Mouse (Mus musculus): ENCODE measurements around the gene Ecpas.

The Ecpas gene

GRCm38 (mm10) chr4:58911069-58911830 lies 1.3 kb downstream of the Ecpas start:
- DNase-seq (ENCODE audit: low read depth, low spot score) = no peak

- no peak for DNase-seq (ENCODE audit: low read depth, low spot score)
These were observed 2.1 kb downstream of the Ecpas start for GRCm38 (mm10) chr4:58910175-58911068.

GRCm38 (mm10) chr4:58907453-58907852 lies 5.1 kb downstream of the Ecpas start:
- DNase-seq (ENCODE audit: low read depth, low spot score) = no peak

DNA sequence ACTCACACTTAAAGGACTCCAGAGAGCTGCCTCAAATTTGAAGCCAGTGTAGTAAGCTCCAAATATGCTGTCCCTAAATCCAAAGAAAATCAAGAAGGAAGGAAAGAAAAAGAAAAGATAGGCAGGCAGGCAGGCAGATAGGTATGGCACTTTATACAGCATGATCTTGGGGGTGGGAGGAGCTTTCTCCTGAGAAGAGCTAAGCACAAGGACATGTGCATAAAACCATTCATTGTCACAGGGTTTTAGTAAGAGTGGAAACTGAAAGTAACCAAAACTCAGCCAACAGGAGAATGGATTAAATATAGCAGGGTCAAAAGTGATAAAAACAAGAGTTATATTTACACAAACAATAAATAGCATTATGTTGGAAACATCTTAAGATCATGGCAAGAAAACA lies 14.2 kb downstream of the Ecpas start:
- no peak for DNase-seq (ENCODE audit: low read depth, low spot score)

DNA sequence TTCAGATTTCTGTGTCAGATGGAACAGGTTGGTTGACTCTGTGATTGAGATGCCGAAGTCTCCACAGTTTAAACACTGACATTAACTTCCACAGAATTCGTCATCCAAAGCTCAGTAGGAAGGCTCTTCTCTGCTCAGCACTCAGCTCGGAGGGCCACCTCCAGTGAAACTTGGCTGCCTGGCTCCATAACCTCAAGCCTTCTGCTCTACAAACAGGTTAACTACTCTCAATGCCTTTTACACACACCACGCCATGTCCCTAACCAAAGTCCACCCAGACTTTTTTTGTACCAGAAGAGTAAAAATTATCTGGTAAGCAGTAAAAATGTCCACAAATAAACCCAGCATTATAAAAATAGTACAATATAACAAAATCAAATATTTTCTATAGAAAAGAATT lies 15.1 kb downstream of the Ecpas start:
- DNase-seq (ENCODE audit: low read depth, low spot score) = no peak

DNA sequence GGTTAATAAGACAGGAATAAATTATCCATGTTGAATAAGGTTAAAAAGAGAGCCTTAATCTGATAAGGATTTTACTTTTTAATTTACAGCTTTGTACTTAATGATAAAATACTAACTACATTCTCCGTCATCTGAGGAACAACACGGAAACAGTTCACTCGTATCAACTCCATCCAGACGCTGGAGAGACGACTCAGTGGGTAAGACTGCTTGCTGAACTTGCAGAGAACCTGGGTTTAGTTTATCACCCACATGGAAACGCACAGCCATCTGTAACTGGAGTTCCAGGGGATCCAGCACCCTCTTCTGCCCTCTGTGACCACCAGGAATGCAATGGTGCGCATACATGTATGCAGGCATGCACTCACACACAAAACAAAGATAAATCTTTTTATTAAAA lies 18.1 kb downstream of the Ecpas start:
- DNase-seq (ENCODE audit: low read depth, low spot score) = no peak

- DNase-seq (ENCODE audit: low read depth, low spot score) = no peak
These were observed 22.3 kb downstream of the Ecpas start for GRCm38 (mm10) chr4:58890035-58890782.

GRCm38 (mm10) chr4:58888568-58888967 lies 24.0 kb downstream of the Ecpas start:
- no peak for DNase-seq (ENCODE audit: low read depth, low spot score)

GRCm38 (mm10) chr4:58887626-58888025 lies 24.9 kb downstream of the Ecpas start:
- DNase-seq (ENCODE audit: low read depth, low spot score) = no peak

GRCm38 (mm10) chr4:58886778-58887177 lies 25.8 kb downstream of the Ecpas start:
- no peak for DNase-seq (ENCODE audit: low read depth, low spot score)

DNA sequence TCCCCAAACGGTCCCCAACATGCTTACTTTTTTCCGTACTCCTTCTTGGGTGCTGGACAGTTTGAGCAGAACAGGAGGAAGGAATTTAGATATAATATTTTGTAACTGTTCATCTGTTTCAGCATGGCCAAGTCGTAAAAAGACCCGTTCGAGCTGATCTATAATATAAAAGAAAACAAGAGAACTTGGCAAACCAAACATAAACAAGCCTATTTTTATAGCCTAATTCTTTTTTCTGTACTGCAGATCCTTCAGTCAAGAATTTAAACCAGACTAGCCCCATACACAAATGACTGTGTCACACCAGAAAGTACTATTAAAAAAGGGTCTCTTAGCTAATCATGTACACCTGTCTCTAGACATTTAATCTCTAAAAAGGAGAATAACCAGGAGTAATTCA lies 27.2 kb downstream of the Ecpas start:
- no peak for DNase-seq (ENCODE audit: low read depth, low spot score)

GRCm38 (mm10) chr4:58883841-58884240 lies 28.7 kb downstream of the Ecpas start:
- no peak for DNase-seq (ENCODE audit: low read depth, low spot score)

- DNase-seq (ENCODE audit: low read depth, low spot score) = no peak
These were observed 38.2 kb downstream of the Ecpas start for GRCm38 (mm10) chr4:58874373-58874772.

DNA sequence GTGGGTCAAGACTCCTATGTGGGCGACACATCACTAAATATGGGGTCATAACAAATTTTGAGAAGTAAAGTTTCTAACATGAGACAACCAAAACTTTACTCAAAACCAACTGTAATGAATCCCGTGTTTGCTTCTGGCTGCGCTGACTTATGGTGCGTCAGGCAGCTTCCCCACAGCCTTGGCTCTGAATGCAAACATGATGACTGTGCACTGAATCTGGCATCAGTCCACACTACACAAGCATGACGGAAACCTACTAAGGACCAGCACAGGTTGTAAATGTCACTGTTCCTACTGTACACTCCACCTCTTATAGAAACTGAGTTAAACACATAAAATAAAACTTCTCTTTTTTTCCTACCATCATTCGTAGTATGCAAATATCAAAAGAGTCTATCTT lies 45.3 kb downstream of the Ecpas start:
- no peak for DNase-seq (ENCODE audit: low read depth, low spot score)

DNA sequence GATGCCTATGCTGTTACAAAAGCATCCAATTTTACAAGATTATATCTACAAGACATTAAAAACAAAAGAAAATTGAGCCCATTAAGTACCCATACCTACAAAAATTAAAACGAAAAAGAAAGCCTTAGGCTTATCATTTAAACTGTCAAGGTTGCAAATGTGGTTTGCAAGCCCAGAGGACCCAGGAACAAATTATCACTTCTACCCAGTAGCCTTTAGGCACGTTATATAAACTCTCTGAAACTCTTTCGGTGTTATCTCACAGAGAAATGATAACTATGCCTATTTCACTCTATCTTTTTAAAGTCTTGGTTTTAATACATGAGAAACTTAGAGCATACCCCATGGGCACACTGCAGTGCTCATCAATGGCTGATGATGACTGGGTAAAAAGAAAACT lies 79.6 kb downstream of the Ecpas start:
- DNase-seq (ENCODE audit: low read depth, low spot score) = no peak

GRCm38 (mm10) chr4:58825921-58826320 lies 86.6 kb downstream of the Ecpas start:
- no peak for DNase-seq (ENCODE audit: low read depth, low spot score)

DNA sequence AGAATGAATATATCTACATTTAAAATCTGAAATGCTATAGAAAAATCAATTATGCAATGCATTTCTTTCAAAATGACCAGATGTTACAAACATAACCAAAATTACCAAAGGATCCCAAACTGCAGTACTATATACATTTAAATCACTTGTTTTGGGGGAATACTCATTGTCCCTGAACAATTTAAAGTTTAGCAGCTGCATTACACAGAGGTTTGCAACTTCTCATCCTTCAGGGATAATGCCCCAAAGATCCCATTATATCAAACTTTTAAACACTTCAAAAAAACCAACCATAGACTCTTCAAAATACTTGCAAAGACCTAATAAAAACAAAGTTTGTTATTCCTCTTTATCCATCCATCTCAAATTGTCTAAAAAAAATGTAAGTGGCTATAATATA lies 124.9 kb downstream of the Ecpas start, which contains the start of gene Olfr267:
TSS of gene Olfr267 (minus strand) at position 101 of the 400 bp plus-strand sequence.
- no peak for DNase-seq (ENCODE audit: low read depth, low spot score)

DNA sequence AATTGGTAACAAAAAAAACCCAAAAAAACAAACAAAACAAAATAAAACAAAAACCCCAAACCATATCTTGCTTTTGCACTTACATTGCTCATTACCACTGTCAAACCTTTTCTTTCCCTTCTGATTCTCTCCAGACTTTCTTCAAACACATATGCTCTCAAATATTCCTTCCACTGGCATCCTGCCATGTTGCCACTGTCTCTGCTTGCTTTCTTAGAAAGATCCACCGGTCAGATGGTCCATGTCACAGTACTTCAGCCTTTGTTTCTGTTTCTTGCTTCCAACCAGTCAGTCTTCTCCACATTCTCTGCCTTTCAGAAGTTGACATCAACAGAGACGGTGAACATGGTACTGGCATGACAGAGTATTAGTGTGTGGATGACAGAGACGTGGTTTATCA lies 125.9 kb downstream of the Ecpas start:
- no peak for DNase-seq (ENCODE audit: low read depth, low spot score)

GRCm38 (mm10) chr4:58763417-58763816 lies 149.1 kb downstream of the Ecpas start:
- no peak for DNase-seq (ENCODE audit: low read depth, low spot score)

DNA sequence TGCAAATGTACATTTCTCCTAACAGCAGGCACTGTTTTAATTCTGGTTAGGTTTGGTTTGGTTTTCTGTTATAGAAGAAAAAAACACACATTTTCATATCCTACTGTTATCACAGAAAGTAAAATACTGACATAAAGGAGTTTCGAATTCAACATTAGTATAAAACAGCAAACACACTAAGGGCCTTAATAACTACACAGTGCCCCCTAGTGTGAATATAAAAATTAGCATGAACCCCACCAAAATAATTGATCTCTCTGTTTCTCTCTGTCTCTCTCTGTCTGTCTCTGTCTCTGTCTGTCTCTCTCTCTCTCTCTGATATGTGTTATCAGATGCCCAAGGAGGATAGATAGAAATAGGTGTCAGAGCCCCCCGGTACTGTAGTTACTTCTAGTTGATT lies 163.0 kb downstream of the Ecpas start:
- no peak for DNase-seq (ENCODE audit: low read depth, low spot score)

DNA sequence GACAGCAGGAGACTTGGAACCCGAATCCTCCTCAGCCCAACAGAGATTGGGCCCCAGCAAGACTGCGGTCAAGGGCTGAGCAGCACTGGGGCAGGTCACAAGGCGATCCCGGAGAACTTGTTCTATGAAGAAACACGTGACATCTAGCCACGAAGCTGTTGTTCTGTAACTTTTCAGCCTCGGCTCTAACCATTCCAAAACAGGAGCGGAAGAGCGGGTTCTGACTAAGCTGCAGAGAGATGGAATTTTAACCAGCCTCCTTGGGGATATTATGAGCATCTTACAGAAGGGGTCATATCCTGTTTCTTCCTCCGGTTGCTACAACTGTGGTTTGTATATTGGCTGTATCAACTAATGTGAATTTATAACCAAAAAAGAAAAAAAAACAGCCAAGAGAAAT lies 163.4 kb downstream of the Ecpas start:
- DNase-seq (ENCODE audit: low read depth, low spot score) = no peak

Measured in WW6 (cell line).